Mouse (Mus musculus) C2C12 (cell line): ENCODE data around the gene Tyk2. TPM values are rescaled to one million over a fixed set of nuclear protein-coding genes. Genes with fewer than 3 reads are reported as not detected.

Experiments
- H3K27me3 ChIP-seq: one replicate; pipeline ENCODE4 v1.6.1; 2011; ENCODE audit not compliant: control insufficient read depth, insufficient read depth, insufficient read length
- H3K36me3 ChIP-seq: one replicate; pipeline ENCODE4 v1.6.1; 2011; ENCODE audit not compliant: control insufficient read depth, insufficient read depth
- H3K4me3 ChIP-seq: one replicate; pipeline ENCODE4 v1.5.1; 2011; ENCODE audit warnings: mild to moderate bottlenecking, control low read depth; ENCODE audit not compliant: poor library complexity, insufficient read depth, severe bottlenecking
- H3K79me2 ChIP-seq: one replicate; pipeline ENCODE4 v1.6.1; 2011; ENCODE audit not compliant: control insufficient read depth, insufficient read depth
- H3K79me3 ChIP-seq: one replicate; pipeline ENCODE4 v1.6.1; 2011; ENCODE audit warnings: low read depth, control low read depth
- H3ac ChIP-seq: one replicate; pipeline ENCODE3; 2011; ENCODE audit warnings: low read depth; ENCODE audit not compliant: control insufficient read depth, insufficient read length
- CEBPB ChIP-seq: IDR thresholded peaks from one replicate; pipeline ENCODE4 v1.6.1; 2011; ENCODE audit warnings: low read depth, mild to moderate bottlenecking, control low read depth, moderate library complexity
- CTCF ChIP-seq: IDR thresholded peaks from one replicate; pipeline ENCODE4 v1.5.1; 2011; ENCODE audit not compliant: control insufficient read depth, insufficient read depth, insufficient read length
- FOSL1 ChIP-seq: IDR thresholded peaks from one replicate; pipeline ENCODE4 v1.8.0; 2011; ENCODE audit warnings: mild to moderate bottlenecking, low read length; ENCODE audit not compliant: poor library complexity, insufficient read depth, severe bottlenecking
- MAX ChIP-seq: IDR thresholded peaks from one replicate; pipeline ENCODE4 v1.6.1; 2011; ENCODE audit warnings: mild to moderate bottlenecking, control low read depth
- MYOD1 ChIP-seq: IDR thresholded peaks from one replicate; pipeline ENCODE4 v1.6.1; 2011; ENCODE audit warnings: low read depth; ENCODE audit not compliant: control insufficient read depth, insufficient read length
- MYOG ChIP-seq: IDR thresholded peaks from one replicate; pipeline ENCODE4 v1.6.1; 2011; ENCODE audit not compliant: control insufficient read depth, insufficient read length; ENCODE audit errors: extremely low read depth
- USF1 ChIP-seq: IDR thresholded peaks from one replicate; pipeline ENCODE4 v1.6.1; 2011; ENCODE audit warnings: low read depth, mild to moderate bottlenecking, control low read depth, moderate library complexity
- long read RNA-seq, 2 experiments: library from polyadenylated mRNA; unstranded; transcript quantifications; one replicate each; pipeline ENCODE4 v2.0.0; 2019 to 2020
- polyA plus RNA-seq: library from polyadenylated mRNA; unstranded; fragments of >200 nt; fragmentation: generic; extraction: Trizol; gene quantifications from one replicate; pipeline ENCODE4 v1.2.1, GENCODE M21; 2012; ENCODE audit warnings: missing spikeins

Gene Tyk2
- 8.7 TPM for polyA plus RNA-seq
- long read RNA-seq, experiment 1, full-length matches to known transcripts = 1 of 5 reads
- long read RNA-seq, experiment 1, partial matches to known transcripts = 2 of 5 reads
- long read RNA-seq, experiment 1, other reads (novel, unspliced or antisense) = 2 of 5 reads
- long read RNA-seq, experiment 2, full-length matches to known transcripts = 41 of 74 reads
- long read RNA-seq, experiment 2, partial matches to known transcripts = 12 of 74 reads
- long read RNA-seq, experiment 2, other reads (novel, unspliced or antisense) = 21 of 74 reads

- Histone ChIP-seq H3K27me3 (no peaks in the 10 kb centered on the region), H3K4me3 (peak within 1 kb of the TSS; percentile 61), H3K36me3 (peaks cover 7% of the 10 kb centered on the region), H3K79me3 (no peaks in the 10 kb centered on the region), H3ac (peak within 1 kb of the TSS; percentile 73), H3K79me2 (no peaks in the 10 kb centered on the region)
- TF ChIP-seq MAX (peak; percentile 16), CEBPB (no peak)
Measured at GRCm38 (mm10) chr9:21131059-21131956, at the start of gene Tyk2. Tyk2 (minus strand) TSS chr9:21131243.

DNA sequence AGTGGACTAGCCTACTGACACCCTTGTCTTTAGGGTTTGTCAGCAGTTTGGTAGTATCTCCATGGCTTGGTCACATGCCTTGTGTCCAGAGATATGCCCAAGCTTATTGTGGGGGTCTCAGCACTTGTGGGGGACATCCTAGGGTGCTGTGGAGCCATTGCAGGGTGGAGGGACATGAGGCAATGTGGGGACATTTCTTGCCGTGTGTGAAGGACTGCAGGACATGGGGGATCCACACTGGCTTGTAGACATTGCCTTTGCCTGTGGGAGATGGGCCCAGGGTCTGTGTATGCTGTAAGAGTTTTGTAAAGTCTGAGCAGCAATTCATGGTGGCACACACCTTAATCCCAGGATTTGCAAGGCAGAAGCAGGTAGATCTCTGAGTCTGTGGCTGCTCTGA, 49.8 kb upstream of the Tyk2 start:
- TF ChIP-seq MYOG (no peak), CTCF (no peak), FOSL1 (no peak), USF1 (no peak), MAX (no peak), MYOD1 (no peak), CEBPB (no peak)
- Histone ChIP-seq H3K4me3 (no peak overlapping the region), H3ac (no peak overlapping the region), H3K27me3 (no peaks in the 10 kb centered on the region), H3K79me3 (no peaks in the 10 kb centered on the region), H3K79me2 (no peaks in the 10 kb centered on the region), H3K36me3 (no peaks in the 10 kb centered on the region)

DNA sequence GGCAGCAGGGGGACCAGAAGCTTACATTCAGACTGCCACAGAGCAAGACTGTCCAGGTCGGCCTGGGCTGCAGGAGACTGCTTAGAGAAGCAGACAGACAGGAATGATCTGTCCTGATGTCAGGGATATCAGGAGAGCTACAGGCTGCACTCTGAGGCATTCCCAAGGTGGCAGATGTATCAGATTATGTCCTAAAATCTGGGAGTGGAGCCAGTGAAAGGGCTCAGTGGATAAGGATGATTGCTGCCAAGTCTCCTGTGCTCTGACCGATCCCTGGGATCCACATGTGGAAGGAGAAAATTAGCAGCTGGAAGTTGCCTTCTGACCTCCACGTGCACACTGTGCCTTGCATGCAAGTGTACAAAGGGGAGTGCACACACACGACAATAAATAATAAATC, 49.4 kb upstream of the Tyk2 start:
- H3K36me3 ChIP-seq = peaks cover 4% of the 10 kb centered on the region
- H3K27me3 ChIP-seq = no peaks in the 10 kb centered on the region
- H3K79me2 ChIP-seq = no peaks in the 10 kb centered on the region
- no peaks in the 10 kb centered on the region for H3K79me3 ChIP-seq
- no peak for TF ChIP-seq FOSL1
- no peak for TF ChIP-seq CEBPB
- TF ChIP-seq MYOG = no peak
- no peak for TF ChIP-seq CTCF
- no peak for TF ChIP-seq MAX
- TF ChIP-seq MYOD1 = no peak
- no peak for TF ChIP-seq USF1
- no peak overlapping the region for H3K4me3 ChIP-seq
- no peak overlapping the region for H3ac ChIP-seq

GRCm38 (mm10) chr9:21172364-21172763, 41.3 kb upstream of the Tyk2 start:
- no peaks in the 10 kb centered on the region for H3K27me3 ChIP-seq
- H3K79me3 ChIP-seq = peaks cover 2% of the 10 kb centered on the region
- TF ChIP-seq MAX (no peak), USF1 (no peak), MYOG (no peak), FOSL1 (no peak), CEBPB (no peak), CTCF (no peak), MYOD1 (no peak)
- peaks cover 5% of the 10 kb centered on the region for H3K79me2 ChIP-seq
- peaks cover 4% of the 10 kb centered on the region for H3K36me3 ChIP-seq
- H3K4me3 ChIP-seq = no peak overlapping the region
- no peak overlapping the region for H3ac ChIP-seq

DNA sequence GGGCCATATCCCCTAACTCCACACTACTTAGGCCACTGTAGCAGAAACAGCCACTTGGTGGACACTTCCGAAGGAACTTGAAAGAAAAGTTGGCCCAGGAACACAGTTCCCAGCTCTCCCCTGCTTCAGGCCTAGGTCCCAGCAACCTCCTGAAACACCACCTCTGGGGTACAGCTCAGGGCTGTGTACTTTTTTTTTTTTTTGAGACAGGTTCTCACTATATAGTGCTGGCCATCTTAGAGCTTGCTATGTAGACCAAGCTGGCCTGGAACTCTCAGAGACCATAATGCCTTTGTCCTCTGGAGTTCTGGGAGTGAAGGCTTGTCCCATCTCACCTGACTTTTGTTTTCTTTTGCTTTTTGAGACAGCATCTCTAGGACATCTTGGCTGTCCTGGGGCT, 38.1 kb upstream of the Tyk2 start:
- no peaks in the 10 kb centered on the region for H3K27me3 ChIP-seq
- peak overlapping the region; percentile 37 for H3ac ChIP-seq
- H3K79me2 ChIP-seq = peaks cover 19% of the 10 kb centered on the region
- peaks cover 7% of the 10 kb centered on the region for H3K79me3 ChIP-seq
- no peaks in the 10 kb centered on the region for H3K36me3 ChIP-seq
- no peak overlapping the region for H3K4me3 ChIP-seq
- TF ChIP-seq MYOD1 (no peak), CTCF (no peak), MAX (no peak), USF1 (no peak), FOSL1 (no peak)
